Mouse (Mus musculus) spleen, adult 18-20 months (tissue): Measurements from ENCODE around the gene Ubl5.
A peak's percentile ranks its signal among the peaks of the same experiment; 100 is the strongest.
"Not testable (repeated sequence)": the region's sequence is repeated elsewhere in the genome, so short reads cannot be mapped to it uniquely, and the experiment has no call there.

Source experiments
- DNase-seq, 2 experiments: peaks; one replicate each; pipeline ENCODE4 v3.0.0; 2022; ENCODE audit warnings: mixed read lengths in 2 of 2

The Ubl5 gene

GRCm38 (mm10) chr9:20642101-20642895 lies at the start of gene Ubl5:
Gene Ubl5 (plus strand): TSS chr9:20642878.
- peak in 1 of 2 experiments; percentile 48 for DNase-seq

GRCm38 (mm10) chr9:20601270-20601669 lies 41.4 kb upstream of the Ubl5 start:
- no peak for DNase-seq

- no peak for DNase-seq
Observed at GRCm38 (mm10) chr9:20606269-20606668, 36.4 kb upstream of the Ubl5 start.

DNA sequence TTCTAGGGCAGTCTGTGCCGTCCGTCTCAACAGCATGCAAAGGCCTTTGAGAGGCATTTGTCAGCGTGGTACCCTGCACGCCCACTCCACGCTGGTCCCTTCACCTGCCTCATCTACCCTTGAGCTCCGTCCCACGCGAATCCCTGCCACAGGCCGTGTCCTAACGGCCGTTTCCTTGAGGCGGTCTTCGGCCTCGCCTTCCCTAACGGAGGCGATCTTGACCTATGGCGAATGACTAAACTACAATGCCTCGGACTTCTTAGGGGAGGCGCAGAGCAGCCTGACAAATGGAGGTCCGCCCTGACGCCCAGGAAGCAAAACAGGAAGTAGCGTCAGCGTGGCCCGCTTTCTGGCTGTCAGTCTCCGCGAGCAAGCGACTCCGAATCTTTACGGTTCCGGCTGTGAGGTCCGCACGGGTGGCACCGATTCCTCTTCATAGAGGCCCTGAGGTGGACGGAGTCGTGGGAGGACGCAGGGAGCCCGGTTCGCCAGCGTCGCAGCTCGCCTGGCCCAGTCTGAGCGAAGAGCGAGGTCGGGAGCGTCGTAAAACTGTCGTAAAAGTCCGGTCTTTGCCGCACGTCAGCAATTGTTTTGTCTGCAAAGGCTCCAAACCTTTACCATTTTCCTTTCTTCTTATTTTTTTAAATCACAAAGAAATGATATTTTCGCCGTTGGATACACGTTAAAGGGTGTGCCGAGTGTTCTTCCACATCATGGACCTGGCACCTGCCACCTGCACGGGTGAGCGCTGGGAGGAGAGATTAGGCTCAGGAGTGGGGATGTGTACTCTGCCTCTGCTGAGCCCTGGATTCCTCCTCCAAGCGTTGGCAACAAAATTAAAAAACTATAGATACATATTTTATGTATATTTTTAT lies 35.3 kb upstream of the Ubl5 start:
- peak; percentile 79 to 83 for DNase-seq

- no peak for DNase-seq
Observed at GRCm38 (mm10) chr9:20609831-20610464, 32.7 kb upstream of the Ubl5 start.

GRCm38 (mm10) chr9:20611976-20612375 lies 30.7 kb upstream of the Ubl5 start:
- DNase-seq, result no peak

GRCm38 (mm10) chr9:20616685-20617084 lies 26.0 kb upstream of the Ubl5 start:
- DNase-seq, result no peak

DNA sequence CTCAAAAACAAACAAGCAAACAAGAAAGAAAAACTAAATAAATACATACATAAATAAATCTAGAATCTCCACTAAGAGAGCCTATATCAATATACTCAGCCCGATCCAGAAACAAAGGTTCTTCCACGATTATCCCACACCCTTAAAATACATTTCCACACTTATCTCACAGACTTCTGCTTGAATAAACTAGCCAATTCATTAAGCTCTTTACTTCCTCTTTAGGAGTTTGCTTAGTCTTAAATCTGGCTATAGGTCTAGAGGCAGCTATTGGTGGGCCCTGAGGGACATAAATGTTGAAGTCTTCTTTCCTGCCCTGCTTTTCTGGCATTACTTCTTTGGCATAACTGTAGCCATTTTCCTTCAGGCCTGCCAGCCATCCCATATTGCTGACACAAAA lies 11.3 kb upstream of the Ubl5 start:
- DNase-seq, result no peak

DNA sequence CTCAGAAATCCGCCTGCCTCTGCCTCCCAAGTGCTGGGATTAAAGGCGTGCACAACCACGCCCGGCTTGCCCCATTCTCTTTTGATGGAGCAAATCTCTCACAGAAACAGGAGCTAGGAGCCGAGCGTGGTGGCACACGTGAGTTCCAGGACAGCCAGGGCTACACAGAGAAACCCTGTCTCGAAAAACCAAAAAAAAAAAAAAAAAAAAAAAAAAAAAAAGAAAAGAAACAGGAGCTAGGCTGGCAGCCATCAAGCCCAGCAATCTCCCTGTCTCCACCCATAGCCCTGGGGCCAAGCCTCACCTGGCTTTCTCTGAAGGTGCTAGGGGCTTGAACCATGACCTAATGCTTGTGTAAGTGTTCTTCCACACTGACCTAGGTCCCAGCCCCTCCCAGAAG lies 7.0 kb upstream of the Ubl5 start:
- not testable (repeated sequence) for DNase-seq

DNA sequence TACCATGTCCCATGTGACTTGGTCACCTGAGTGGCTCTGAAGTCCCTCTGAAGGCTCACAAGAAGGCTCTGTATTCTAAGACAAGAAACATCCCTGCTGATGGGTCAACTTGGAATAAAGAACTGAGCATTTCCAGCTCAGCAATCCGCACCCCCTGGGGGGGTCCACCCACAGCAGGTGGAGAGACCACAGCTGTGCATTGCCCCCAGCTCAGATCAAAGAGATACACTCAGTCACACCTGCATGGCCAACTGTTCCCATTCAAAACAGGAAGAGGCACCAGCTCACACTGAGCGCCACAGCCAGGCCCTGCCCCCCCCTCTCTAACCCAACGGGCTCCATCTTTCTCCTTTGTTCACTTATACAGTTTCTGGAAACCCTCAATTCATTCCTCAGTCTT lies 6.4 kb upstream of the Ubl5 start:
- DNase-seq, result peak; percentile 16 to 26

GRCm38 (mm10) chr9:20636790-20637189 lies 5.9 kb upstream of the Ubl5 start:
- DNase-seq, result no peak

GRCm38 (mm10) chr9:20638552-20638951 lies 4.1 kb upstream of the Ubl5 start:
- DNase-seq, result no peak

- no peak for DNase-seq
Observed at GRCm38 (mm10) chr9:20639486-20639885, 3.2 kb upstream of the Ubl5 start.

DNA sequence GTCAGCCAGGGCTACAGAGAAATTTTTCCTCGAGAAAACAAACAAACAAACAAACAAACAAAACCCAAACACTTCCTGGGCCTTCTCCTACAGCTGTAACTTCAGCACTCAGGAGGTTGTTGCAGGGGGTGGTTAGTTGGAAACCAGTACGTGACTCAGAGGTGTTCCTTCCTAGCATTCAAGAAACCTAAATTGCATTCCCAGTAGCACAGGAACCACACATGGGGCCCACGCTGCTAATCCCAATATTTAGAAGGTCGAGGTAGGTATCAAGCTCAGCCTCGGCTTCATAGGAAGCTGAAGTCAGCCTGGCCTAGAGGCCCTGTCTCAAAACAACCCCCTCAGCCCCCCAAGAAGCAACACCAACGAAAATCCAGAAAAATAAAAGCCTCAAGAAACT lies 1.2 kb upstream of the Ubl5 start:
- no peak for DNase-seq

DNA sequence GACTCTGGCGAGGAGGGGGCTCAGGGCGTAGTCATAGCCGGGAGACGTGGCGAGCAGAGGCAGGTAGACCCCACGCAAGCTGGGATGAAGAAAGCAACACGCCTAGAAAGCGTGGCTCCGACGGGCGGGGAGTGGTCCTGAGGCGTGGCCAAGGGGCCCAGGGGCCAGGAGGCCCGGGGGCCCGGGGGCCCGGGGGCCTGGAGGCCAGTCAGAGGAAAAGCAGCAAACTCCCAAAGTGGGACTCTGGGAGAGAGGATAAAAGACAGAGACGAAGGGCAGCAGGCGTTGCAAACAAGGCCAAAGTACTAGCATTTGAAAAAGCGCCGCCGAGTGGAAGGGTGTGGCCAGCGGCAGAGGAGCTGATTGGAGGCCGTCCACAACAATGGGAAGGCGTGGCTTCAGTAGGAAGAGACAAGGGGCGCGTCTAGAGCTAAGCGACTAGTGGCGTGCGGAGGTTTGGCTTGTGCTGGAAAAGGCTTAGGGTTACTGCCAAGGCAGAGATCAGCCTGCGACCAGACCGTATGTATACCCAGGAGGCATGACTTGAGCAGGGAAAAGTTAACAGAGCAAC lies 303 bp downstream of the Ubl5 start:
- DNase-seq, result peak; percentile 70 to 73

GRCm38 (mm10) chr9:20643781-20644180 lies 1.1 kb downstream of the Ubl5 start:
- DNase-seq, result no peak

GRCm38 (mm10) chr9:20644360-20645081 lies 1.8 kb downstream of the Ubl5 start, which contains the start of gene Fbxl12:
Gene Fbxl12 (minus strand): TSS chr9:20644767.
- peak; percentile 63 to 71 for DNase-seq

DNA sequence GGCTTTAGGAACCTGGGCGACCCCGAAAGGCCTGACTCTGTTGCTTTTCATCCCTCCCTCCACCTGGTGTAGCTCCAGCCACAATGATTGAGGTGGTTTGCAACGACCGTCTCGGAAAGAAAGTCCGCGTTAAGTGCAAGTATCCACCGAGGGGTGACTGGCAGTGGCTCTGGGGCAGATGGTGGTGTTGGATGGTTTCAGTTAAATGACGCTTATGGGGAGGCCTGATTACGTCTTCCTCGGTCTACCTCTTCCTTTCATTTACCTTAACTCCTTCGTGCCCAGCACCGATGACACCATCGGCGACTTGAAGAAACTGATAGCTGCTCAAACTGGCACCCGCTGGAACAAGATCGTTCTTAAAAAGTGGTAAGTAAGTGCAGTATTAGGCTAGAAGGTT lies 2.4 kb downstream of the Ubl5 start:
- DNase-seq, result no peak

- DNase-seq, result peak; percentile 89 to 97
Observed at GRCm38 (mm10) chr9:20651602-20652259, 9.1 kb downstream of the Ubl5 start, which contains the start of gene Pin1. Gene Pin1 (plus strand): TSS chr9:20652095.

DNA sequence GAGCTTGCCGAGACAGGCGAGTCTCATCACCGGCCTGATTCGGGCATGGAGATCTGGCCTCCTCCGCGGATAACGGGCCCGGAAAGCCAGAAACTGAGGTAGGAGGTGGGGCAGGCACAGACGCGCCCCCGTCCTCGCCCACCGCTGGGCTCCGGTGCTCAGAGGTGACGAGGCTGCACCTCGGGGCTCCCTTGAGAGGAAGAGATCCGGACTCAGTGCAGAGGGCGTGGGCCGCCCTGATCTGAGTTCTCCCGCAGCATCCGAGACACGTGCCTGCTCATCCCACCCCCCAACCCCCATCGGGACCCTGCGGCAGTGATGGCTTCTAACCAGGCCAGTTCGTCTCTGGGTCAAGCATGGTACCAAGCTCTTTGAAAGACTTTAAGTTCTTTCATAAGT lies 9.6 kb downstream of the Ubl5 start:
- no peak for DNase-seq

- DNase-seq, result no peak
Observed at GRCm38 (mm10) chr9:20653859-20654258, 11.2 kb downstream of the Ubl5 start.

GRCm38 (mm10) chr9:20657546-20657945 lies 14.9 kb downstream of the Ubl5 start:
- no peak for DNase-seq
